ENCODE assay signal across 28 mouse cellular contexts in genomic region chr2:60359796-60360195, GRCm38 (mm10). TPM values are rescaled to one million over a fixed set of nuclear protein-coding genes. Genes with fewer than 3 reads are reported as not detected.
"Had no signal": no experiment of that assay in that cellular context is flagged by ENCODE, and none has a peak within 500 bp of the region (broad histone marks: within the 10 kb centered on the region; RNA-seq: fewer than 3 reads in every experiment).

No protein-coding gene starts in this region.

- H3K4me2 ChIP-seq: embryonic facial prominence, embryonic 12.5 days; embryonic facial prominence, embryonic 13.5 days; embryonic facial prominence, embryonic 15.5 days; forebrain, embryonic 12.5 days; forebrain, embryonic 13.5 days; forebrain, embryonic 15.5 days had no signal

- H3K9ac ChIP-seq: embryonic facial prominence, embryonic 12.5 days; embryonic facial prominence, embryonic 13.5 days; embryonic facial prominence, embryonic 15.5 days; forebrain, embryonic 12.5 days; forebrain, embryonic 13.5 days; forebrain, embryonic 15.5 days; forebrain, postnatal 0 days had no signal

- H3K9me3 ChIP-seq: embryonic facial prominence, embryonic 10.5 days; embryonic facial prominence, embryonic 12.5 days; embryonic facial prominence, embryonic 13.5 days; embryonic facial prominence, embryonic 15.5 days; forebrain, embryonic 10.5 days; forebrain, embryonic 12.5 days; forebrain, embryonic 13.5 days; forebrain, embryonic 15.5 days had no signal

- DNase-seq: cerebellum, adult 2 months; cerebellum, adult 8-10 months; cerebellum, adult 9-10 months; cerebellum, adult 9-11 months; cerebellum, postnatal 10 days; cerebellum, postnatal 14 days; cerebellum, postnatal 25 days; cerebellum, postnatal 36 days; embryo, embryonic 11 days; forebrain, postnatal 0 days; gastrocnemius, adult 2 months; gastrocnemius, postnatal 10 days; gastrocnemius, postnatal 14 days; gastrocnemius, postnatal 25 days; gastrocnemius, postnatal 36 days; heart, adult 18-20 months; heart, adult 2 months had no signal

- H3K27me3 ChIP-seq: embryonic facial prominence, embryonic 12.5 days; embryonic facial prominence, embryonic 13.5 days; embryonic facial prominence, embryonic 15.5 days; forebrain, embryonic 12.5 days; forebrain, embryonic 13.5 days; forebrain, embryonic 15.5 days had no signal

- ATAC-seq: forebrain, embryonic 13.5 days; forebrain, embryonic 14.5 days; forebrain, embryonic 15.5 days; forebrain, embryonic 16.5 days; forebrain, postnatal 0 days had no signal

- H3K4me1 ChIP-seq: embryonic facial prominence, embryonic 12.5 days had no signal

- H3K36me3 ChIP-seq: embryonic facial prominence, embryonic 12.5 days; embryonic facial prominence, embryonic 13.5 days; embryonic facial prominence, embryonic 15.5 days; forebrain, embryonic 10.5 days; forebrain, embryonic 12.5 days; forebrain, embryonic 15.5 days had no signal

- H3K4me3 ChIP-seq: embryonic facial prominence, embryonic 10.5 days; embryonic facial prominence, embryonic 12.5 days; embryonic facial prominence, embryonic 13.5 days; embryonic facial prominence, embryonic 15.5 days; erythroblast, embryonic 14.5 days; forebrain, embryonic 10.5 days; forebrain, embryonic 12.5 days; forebrain, embryonic 13.5 days; forebrain, embryonic 15.5 days; gastrocnemius, adult 2 months; heart, adult 2 months had no signal

- H3K27ac ChIP-seq: embryonic facial prominence, embryonic 10.5 days; embryonic facial prominence, embryonic 12.5 days; embryonic facial prominence, embryonic 13.5 days; embryonic facial prominence, embryonic 15.5 days; forebrain, embryonic 10.5 days; forebrain, embryonic 12.5 days; forebrain, embryonic 13.5 days; forebrain, embryonic 15.5 days; gastrocnemius, adult 2 months; heart, adult 2 months had no signal

RNA-seq across cellular contexts. Expression of gene Ly75, which starts 23.3 kb away (rescaled TPM):
- polyA plus RNA-seq: erythroblast, embryonic 14.5 days had no signal
